Mouse (Mus musculus): ENCODE results near the gene Gm5426. TPM values are rescaled to one million over a fixed set of nuclear protein-coding genes. Genes with fewer than 3 reads are reported as not detected.

Gene Gm5426
- polyA plus RNA-seq (2014; fragmentation: Illumina TruSeq; extraction: RNeasy Lipid Tissue Mini Kit (QIAGEN cat#74804); ENCODE audit: insufficient read depth, low read depth, low replicate concordance), result not detected

DNA sequence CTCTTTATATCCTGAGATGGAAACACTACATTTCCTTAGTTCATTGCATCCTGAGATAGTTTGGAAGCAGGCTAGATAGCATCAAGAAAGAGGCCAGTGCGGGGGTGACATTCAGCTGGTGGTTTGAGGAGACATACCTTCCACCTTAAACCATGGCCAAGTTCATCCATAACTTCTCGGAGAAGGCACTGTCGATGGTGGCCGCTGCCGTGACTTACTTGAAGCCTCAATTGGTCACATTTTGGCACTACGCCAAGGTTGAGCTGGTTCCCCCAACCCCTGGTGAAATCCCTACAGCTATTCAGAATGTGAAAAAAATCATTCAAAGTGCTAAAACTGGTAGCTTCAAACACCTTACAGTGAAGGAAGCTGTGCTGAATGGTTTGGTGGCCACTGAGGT, at the start of gene Gm5426:
TSS of gene Gm5426 (plus strand) at position 153 of the 400 bp plus-strand sequence.

Other genes starting within 250 kb of the Gm5426 start
- gene Eea1, start 196.0 kb upstream of the Gm5426 start, polyA plus RNA-seq (2014; fragmentation: Illumina TruSeq; extraction: RNeasy Lipid Tissue Mini Kit (QIAGEN cat#74804); ENCODE audit: insufficient read depth, low read depth, low replicate concordance), result 5.9 TPM

All from lung, adult 10 weeks (tissue).